Mouse (Mus musculus): ENCODE measurements at regions not wholly inside any gene's neighbourhood (a gene's known extent, or its start where the extent isn't known, plus 50 kb on each side); places are given as distances from the start of the nearest gene placed in this dataset.

DNA sequence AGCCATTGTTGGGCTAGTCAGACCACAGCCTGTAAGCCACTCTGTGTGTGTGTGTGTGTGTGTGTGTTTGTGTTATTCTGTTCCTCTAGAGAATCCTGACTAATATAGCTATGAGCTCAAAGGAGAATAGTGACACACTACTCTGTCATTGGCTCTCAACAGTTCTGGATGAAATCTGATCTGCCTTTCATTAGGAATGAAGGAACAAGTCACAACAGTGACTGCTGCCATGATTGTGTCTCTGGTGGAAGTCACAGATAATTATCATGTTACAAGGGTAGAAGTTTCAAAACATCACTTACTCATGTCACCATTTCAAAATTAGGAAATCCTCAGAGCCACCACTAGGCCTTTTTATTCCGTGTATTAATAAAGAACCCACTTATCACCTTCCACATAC lies 98.6 kb upstream of the Xylt1 start:
- TF ChIP-seq CTCF (IDR thresholded peaks at IDR 0.05; ENCODE audit: borderline replicate concordance, extremely low read depth, insufficient read depth, insufficient read length) (no peak), POLR2A (IDR thresholded peaks at IDR 0.05; ENCODE audit: borderline replicate concordance, extremely low read depth, insufficient read depth, insufficient read length, poor library complexity, severe bottlenecking) (no peak)
- no peak for DNase-seq (ENCODE audit: low read depth)

DNA sequence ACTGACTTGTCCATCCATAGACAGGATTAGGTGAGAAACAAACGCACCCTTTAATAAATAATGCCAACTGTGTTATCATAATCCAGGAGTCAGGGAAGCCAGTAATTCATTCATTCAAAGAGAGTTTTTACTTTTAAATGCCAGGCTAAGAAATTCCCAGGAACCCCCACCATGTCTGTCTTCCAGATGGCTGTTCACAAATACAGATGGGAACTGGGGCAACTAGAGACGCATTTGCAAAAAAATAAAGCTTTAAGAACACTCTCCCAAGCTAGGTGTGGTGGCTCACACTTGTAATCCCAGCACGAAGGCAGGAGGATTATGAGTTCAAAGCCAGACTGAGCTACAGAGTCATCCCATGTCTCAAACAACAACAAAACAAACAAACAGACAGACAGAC lies 95.6 kb upstream of the Xylt1 start:
- DNase-seq (ENCODE audit: low read depth): peak; percentile 31
- no peak for TF ChIP-seq CTCF (IDR thresholded peaks at IDR 0.05; ENCODE audit: borderline replicate concordance, extremely low read depth, insufficient read depth, insufficient read length)
- no peak for TF ChIP-seq POLR2A (IDR thresholded peaks at IDR 0.05; ENCODE audit: borderline replicate concordance, extremely low read depth, insufficient read depth, insufficient read length, poor library complexity, severe bottlenecking)

- DNase-seq (ENCODE audit: low read depth): no peak
- TF ChIP-seq CTCF (IDR thresholded peaks at IDR 0.05; ENCODE audit: borderline replicate concordance, extremely low read depth, insufficient read depth, insufficient read length): no peak
These were observed 94.8 kb upstream of the Xylt1 start for GRCm38 (mm10) chr7:117285985-117286384.

- peak; percentile 33 for DNase-seq (ENCODE audit: low read depth)
- TF ChIP-seq CTCF (IDR thresholded peaks at IDR 0.05; ENCODE audit: borderline replicate concordance, extremely low read depth, insufficient read depth, insufficient read length): peak; percentile 46; the same call in 1 of the 2 replicates
- TF ChIP-seq POLR2A (IDR thresholded peaks at IDR 0.05; ENCODE audit: borderline replicate concordance, extremely low read depth, insufficient read depth, insufficient read length, poor library complexity, severe bottlenecking): no peak
These were observed 77.1 kb upstream of the Xylt1 start for GRCm38 (mm10) chr7:117303705-117304104.

DNA sequence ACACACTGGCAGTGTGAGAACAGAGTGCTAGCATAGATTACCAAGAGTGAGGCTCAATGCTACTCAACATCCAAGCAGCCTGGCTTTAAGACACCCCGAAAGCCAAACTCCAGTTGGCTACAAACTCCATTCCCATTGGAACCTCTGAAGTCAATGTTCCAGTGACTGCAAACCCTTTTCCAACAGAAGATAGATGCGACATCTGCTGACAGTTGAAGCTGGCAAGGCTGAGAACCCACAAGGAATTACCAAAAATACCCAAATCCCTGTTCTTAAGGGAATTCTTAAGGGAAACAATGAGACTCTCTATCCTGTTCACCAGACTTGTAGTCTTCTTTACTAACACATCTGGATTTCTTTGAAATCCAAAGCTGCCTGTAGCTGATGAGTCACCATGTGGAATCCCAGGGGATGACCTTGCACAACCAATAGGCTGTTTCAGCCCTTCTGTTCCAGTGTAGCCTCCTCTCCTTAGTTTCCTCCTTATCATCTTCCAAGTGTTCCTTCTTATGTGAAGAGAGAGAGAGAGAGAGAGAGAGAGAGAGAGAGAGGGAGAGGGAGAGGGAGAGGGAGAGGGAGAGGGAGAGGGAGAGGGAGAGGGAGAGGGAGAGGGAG lies 70.1 kb upstream of the Xylt1 start:
- DNase-seq (ENCODE audit: low read depth): no peak
- TF ChIP-seq POLR2A (IDR thresholded peaks at IDR 0.05; ENCODE audit: borderline replicate concordance, extremely low read depth, insufficient read depth, insufficient read length, poor library complexity, severe bottlenecking) (no peak), CTCF (IDR thresholded peaks at IDR 0.05; ENCODE audit: borderline replicate concordance, extremely low read depth, insufficient read depth, insufficient read length) (no peak)

DNA sequence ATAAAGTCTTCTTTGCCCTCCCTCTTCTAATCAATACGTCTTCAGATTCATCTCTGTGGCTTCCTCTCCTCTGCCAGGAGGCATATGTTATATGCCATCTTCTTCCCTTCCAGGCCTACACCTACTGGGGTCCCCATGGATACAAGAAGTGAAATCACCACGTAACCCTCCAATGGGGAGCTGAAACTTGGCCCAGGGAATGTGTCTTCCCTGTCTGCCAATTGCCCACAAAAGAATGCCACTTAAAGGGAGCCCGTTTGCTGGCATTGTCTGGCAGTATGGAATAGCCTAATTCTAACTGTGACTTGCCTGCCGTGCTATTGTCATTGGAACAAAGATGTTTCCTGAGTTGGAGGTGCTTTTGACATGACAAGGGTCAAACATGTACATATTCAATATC lies 69.5 kb upstream of the Xylt1 start:
- DNase-seq (ENCODE audit: low read depth): peak; percentile 58
- TF ChIP-seq POLR2A (IDR thresholded peaks at IDR 0.05; ENCODE audit: borderline replicate concordance, extremely low read depth, insufficient read depth, insufficient read length, poor library complexity, severe bottlenecking) (no peak), CTCF (IDR thresholded peaks at IDR 0.05; ENCODE audit: borderline replicate concordance, extremely low read depth, insufficient read depth, insufficient read length) (no peak)

DNA sequence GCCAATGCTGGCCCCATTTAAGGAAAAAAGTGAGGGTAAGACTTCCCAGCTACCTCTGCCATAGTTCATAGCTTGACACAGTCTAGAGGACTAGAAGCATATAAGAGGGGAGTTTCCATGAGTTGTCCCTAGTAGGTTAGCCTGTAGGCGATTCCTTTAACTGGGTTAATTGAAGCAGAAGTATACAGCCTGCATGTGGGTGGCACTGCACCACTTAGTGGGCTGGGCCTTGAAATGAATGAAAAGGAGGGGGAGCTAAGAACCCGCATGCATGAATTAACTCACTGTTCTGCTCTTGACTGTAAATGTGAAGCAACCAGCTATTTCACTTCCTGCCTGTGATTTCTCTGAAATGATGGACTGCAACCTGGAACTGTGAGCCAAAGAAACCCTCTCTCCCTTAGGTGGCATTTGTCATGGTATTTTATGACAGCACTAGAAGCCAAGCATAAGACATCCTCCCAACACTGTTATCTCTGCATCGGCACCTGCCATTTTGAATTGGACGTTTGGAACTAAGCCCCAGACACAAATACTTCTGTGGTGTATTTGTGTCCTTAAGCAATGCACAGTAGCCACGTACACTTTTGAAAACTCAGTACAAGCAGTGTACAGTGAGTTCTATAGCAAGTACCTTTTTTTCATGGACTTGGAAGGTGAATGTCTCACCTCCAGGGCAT lies 64.5 kb upstream of the Xylt1 start:
- DNase-seq (ENCODE audit: low read depth): peak; percentile 82
- TF ChIP-seq CTCF (IDR thresholded peaks at IDR 0.05; ENCODE audit: borderline replicate concordance, extremely low read depth, insufficient read depth, insufficient read length): no peak
- no peak for TF ChIP-seq POLR2A (IDR thresholded peaks at IDR 0.05; ENCODE audit: borderline replicate concordance, extremely low read depth, insufficient read depth, insufficient read length, poor library complexity, severe bottlenecking)

DNA sequence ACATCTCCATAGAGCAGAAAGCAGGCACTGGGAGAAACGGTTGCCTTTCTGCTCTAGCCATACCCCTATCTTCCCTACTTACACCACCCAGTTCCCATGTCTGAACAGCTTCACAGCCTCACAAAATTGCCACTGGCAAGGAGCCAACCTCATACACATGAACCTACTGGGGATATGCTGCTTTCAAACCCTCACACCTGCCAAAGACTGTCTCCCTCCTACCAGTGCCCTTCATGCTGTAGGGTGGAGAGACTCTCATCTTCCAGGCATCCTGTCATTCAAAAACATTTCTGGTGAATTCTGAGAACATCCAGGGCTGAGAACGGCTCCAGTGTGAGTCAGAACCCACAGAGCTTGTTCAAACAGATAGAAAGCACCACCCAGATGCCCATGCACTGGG lies 63.4 kb upstream of the Xylt1 start:
- no peak for TF ChIP-seq POLR2A (IDR thresholded peaks at IDR 0.05; ENCODE audit: borderline replicate concordance, extremely low read depth, insufficient read depth, insufficient read length, poor library complexity, severe bottlenecking)
- TF ChIP-seq CTCF (IDR thresholded peaks at IDR 0.05; ENCODE audit: borderline replicate concordance, extremely low read depth, insufficient read depth, insufficient read length): no peak
- DNase-seq (ENCODE audit: low read depth): peak; percentile 72

DNA sequence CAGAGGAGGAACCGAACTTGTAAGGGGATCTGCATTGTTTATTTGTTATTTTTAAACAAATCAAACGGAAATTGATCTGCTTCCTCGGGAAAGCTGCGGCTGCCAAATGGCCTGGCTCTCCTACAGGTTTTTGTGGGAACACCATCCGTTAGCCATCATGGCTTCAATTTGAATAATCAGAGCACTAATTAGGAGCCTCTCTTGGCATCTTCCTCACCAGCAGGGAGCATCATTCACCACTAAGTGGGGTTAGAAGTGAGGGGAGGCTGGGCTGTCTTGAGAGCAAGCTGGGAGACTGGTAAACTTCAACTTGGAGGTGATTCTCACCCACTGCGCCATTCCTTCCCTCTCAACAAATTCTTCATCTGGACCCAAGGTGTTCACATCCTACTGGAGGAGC lies 60.2 kb upstream of the Xylt1 start:
- DNase-seq (ENCODE audit: low read depth): peak; percentile 77
- TF ChIP-seq POLR2A (IDR thresholded peaks at IDR 0.05; ENCODE audit: borderline replicate concordance, extremely low read depth, insufficient read depth, insufficient read length, poor library complexity, severe bottlenecking) (no peak), CTCF (IDR thresholded peaks at IDR 0.05; ENCODE audit: borderline replicate concordance, extremely low read depth, insufficient read depth, insufficient read length) (peak; percentile 26; the same call in 1 of the 2 replicates)
